Mouse (Mus musculus) embryo, embryonic 10.5 days (tissue): ENCODE data around the gene Gm4724.
"Not testable (repeated sequence)": the region's sequence is repeated elsewhere in the genome, so short reads cannot be mapped to it uniquely, and the experiment has no call there.

ENCODE experiments used
- DNase-seq: peaks from one replicate; pipeline ENCODE4 v3.0.0-alpha.2; 2015; ENCODE audit warnings: low spot score

Gm4724 gene

DNA sequence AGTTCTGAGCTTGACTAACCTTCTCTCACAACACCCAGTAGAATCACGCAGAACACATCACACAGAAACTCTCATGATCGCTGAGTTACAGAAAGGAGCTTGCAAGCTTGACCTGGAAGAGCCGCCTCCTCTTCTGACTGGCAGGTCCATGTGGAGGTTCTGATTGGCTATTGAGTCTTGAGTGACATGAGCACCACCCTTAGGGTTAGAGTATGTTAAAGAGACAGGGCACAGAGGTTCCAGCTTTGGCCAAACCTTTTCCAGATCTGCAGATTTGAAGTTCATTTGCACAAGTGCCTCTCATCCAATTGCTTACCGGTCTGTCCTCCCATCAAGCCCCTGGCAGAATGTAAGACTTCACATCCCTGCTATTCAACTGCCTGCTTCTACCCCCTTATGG lies at the start of gene Gm4724:
Gene Gm4724, minus strand, starts transcription at position 101 of the 400 bp plus-strand sequence.
- not testable (repeated sequence) for DNase-seq

- DNase-seq = not testable (repeated sequence)
Measured at GRCm38 (mm10) chr2:175469685-175470084, 34.1 kb upstream of the Gm4724 start, which contains the start of gene Zfp965. TSS of gene Zfp965 (plus strand) at chr2:175469985.
